ENCODE assay signal across 16 mouse cellular contexts in the genomic region with DNA sequence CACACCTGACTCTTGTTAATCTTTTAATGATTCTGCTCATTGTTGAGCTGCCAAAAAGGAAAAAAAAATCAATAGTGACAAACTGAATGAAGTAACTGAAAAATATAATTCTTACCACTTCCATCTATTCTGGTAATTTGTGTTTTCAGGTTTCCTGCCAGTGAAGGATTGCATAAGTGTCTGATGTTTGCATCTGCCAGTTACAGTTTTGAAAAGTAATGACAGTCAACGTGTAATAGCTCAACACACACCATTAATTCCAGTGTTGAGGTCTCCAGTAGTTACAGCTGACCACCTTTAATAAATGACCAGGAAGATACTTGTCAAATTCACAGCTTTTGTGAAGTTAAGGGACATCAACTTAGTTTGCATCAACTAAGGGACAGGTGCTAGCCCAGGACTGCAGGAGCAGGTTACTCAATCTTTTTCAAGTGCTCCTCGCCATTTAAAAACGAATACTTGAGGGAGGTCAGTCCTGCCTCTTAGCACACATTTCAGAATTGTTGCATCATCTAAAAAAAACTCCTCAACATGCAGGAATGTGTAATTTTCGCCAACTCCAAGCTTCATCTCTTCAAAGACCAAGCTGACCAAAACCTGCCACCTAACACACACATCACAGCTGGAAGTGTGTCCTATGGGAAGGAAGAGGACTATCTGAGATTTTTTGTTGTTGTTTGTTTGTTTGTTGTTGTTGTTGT. TPM values are rescaled to one million over a fixed set of nuclear protein-coding genes. Genes with fewer than 3 reads are reported as not detected.
DNase-seq lines count a peak whose midpoint lies in the region; TF ChIP-seq lines count a peak whose summit lies in the region.
"Had no signal": no experiment of that assay in that cellular context is flagged by ENCODE, and none has a peak within 500 bp of the region (broad histone marks: within the 10 kb centered on the region; RNA-seq: fewer than 3 reads in every experiment).

No protein-coding gene starts in this region.

- H3K4me1 ChIP-seq in embryonic fibroblast, embryonic 13.5 days (ENCODE audit: control insufficient read depth, insufficient read depth, low read length): peaks cover 7% of the 10 kb centered on the region
- H3K4me1 ChIP-seq: forebrain, embryonic 10.5 days; limb, embryonic 15.5 days; neural tube, embryonic 13.5 days had no signal

- no peak for TF ChIP-seq POLR2A in embryonic fibroblast, embryonic 13.5 days (IDR thresholded peaks at IDR 0.05; ENCODE audit: low read depth, low read length)

- DNase-seq in adrenal gland, adult 2 months: peak; percentile 34
- DNase-seq in adrenal gland, adult 18-20 months (ENCODE audit: low spot score in 2 of 2): no peak
- peak; percentile 72 for DNase-seq in 416B (ENCODE audit: low read depth)
- peak; percentile 83 for DNase-seq in lung, postnatal 25 days (ENCODE audit: low spot score)
- no peak for DNase-seq in ovary, postnatal 36 days (ENCODE audit: low spot score)
- no peak for DNase-seq in ovary, postnatal 10 days (ENCODE audit: low spot score)
- DNase-seq in right cerebral cortex, postnatal 10 days (ENCODE audit: low spot score in 2 of 2): no peak
- DNase-seq: adrenal gland, postnatal 36 days; cerebellum, postnatal 14 days; gastrocnemius, postnatal 36 days; retina, postnatal 1 day had no signal

- no peak for TF ChIP-seq CTCF in embryonic fibroblast, embryonic 13.5 days (IDR thresholded peaks at IDR 0.05; ENCODE audit: borderline replicate concordance, insufficient read depth, low read length)

- peak overlapping the region; percentile 87 for H3K27ac ChIP-seq in embryonic fibroblast, embryonic 13.5 days (ENCODE audit: insufficient read depth, low read length)
- H3K27ac ChIP-seq: forebrain, embryonic 10.5 days; heart, embryonic 13.5 days; limb, embryonic 15.5 days; neural tube, embryonic 13.5 days had no signal

- no peak overlapping the region for H3K4me3 ChIP-seq in embryonic fibroblast, embryonic 13.5 days (ENCODE audit: insufficient read depth, low read length)
- H3K4me3 ChIP-seq: forebrain, embryonic 10.5 days; heart, embryonic 13.5 days; limb, embryonic 15.5 days; neural tube, embryonic 13.5 days had no signal

RNA-seq across cellular contexts. Expression of a gene that starts 10.9 kb away (rescaled TPM):
- 10 to 100 TPM; 39.3 to 41.6 TPM for total RNA-seq in adrenal gland, adult 2 months (2021)
- polyA plus RNA-seq in adrenal gland, adult 2 months (2012; rRNA removed): 21.0 and 32.1 TPM in 2 replicates
- 10 to 100 TPM; 31.8 to 42.6 TPM for total RNA-seq in adrenal gland, adult 18-20 months (2021)
- 23.2 and 25.6 TPM in 2 replicates for polyA plus RNA-seq in embryonic fibroblast, embryonic 13.5 days (2011; ENCODE audit: insufficient read length, low read depth, missing spikeins)

RNA-seq across cellular contexts. Expression of a gene that starts 11.1 kb away (rescaled TPM):
- 10 to 100 TPM; 21.3 to 28.4 TPM for total RNA-seq in adrenal gland, adult 2 months (2021)
- 0.33 and 0.60 TPM in 2 replicates for polyA plus RNA-seq in adrenal gland, adult 2 months (2012; rRNA removed)
- total RNA-seq in adrenal gland, adult 18-20 months (2021): 10 to 100 TPM; 20.8 TPM
- polyA plus RNA-seq in embryonic fibroblast, embryonic 13.5 days (2011; ENCODE audit: insufficient read length, low read depth, missing spikeins): 28.4 and 38.7 TPM in 2 replicates

Comparison
In these comparisons a context has a peak if more than half of its experiments do, and no peak if none do; other contexts are left out.
1. DNase-seq: peak in adrenal gland, adult 2 months (single experiment), 416B (single experiment) and lung, postnatal 25 days (single experiment); none in adrenal gland, adult 18-20 months (0 of 2), ovary, postnatal 36 days (single experiment), ovary, postnatal 10 days (single experiment) and right cerebral cortex, postnatal 10 days (0 of 2).